Mouse (Mus musculus): ENCODE measurements around the gene Gtf3c4. TPM values are rescaled to one million over a fixed set of nuclear protein-coding genes. Genes with fewer than 3 reads are reported as not detected.

The Gtf3c4 gene
- 3.9 and 4.3 TPM in 2 replicates for polyA plus RNA-seq (2015; fragmentation: Nextera tagmentation; extraction: Ambion mirVana)

- WGBS (ENCODE audit: insufficient replicate concordance), result under 1% methylated on average over 63 of the region's 63 CpGs
- H3K36me3 ChIP-seq (ENCODE audit: control insufficient read depth, insufficient read depth), result no peaks in the 10 kb centered on the region
- H3K4me3 ChIP-seq (ENCODE audit: low read depth, low read length), result peak within 1 kb of the TSS; percentile 96
- H3K4me2 ChIP-seq (ENCODE audit: low read depth, low read length), result peak within 1 kb of the TSS; percentile 74
- H3K27me3 ChIP-seq (ENCODE audit: control insufficient read depth, insufficient read depth, low read depth, low read length), result no peaks in the 10 kb centered on the region
- peak within 1 kb of the TSS; percentile 82 for H3K27ac ChIP-seq (ENCODE audit: low read length)
- ATAC-seq (ENCODE audit: low read depth), result peak; percentile 94
- H3K9me3 ChIP-seq (replicated peaks; ENCODE audit: control insufficient read depth, low read length), result no peaks in the 10 kb centered on the region
- peak within 1 kb of the TSS; percentile 87 for H3K9ac ChIP-seq (ENCODE audit: low read depth, low read length)
- peaks cover 28% of the 10 kb centered on the region for H3K4me1 ChIP-seq (ENCODE audit: control insufficient read depth, low read depth, low read length)
Observed at GRCm38 (mm10) chr2:28840222-28840951, at the start of gene Gtf3c4, which contains the start of gene Ddx31. TSS of gene Gtf3c4 (minus strand) at chr2:28840360. TSS of gene Ddx31 (plus strand) at chr2:28840406.

DNA sequence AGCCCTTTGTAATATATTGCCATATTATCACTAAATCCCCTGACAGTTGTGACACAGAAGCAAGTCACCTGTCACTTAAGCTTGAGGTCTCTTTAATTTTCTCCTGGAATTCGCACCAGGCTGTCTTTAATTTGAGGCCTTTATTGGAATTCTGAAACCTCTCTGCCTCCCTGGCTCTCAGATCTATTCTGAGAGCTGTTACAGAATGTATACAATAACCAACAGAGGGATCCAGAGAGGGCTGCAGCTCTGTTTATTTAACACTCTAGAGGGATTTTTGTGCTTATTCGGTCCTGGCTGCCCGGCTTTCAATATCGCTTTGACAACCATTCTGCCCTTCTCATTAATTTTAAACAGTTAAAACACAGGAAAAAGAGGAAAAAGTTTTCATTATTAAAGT is 44.8 kb upstream of the Gtf3c4 start:
- no peak for ATAC-seq (ENCODE audit: low read depth)
- Histone ChIP-seq H3K27ac (ENCODE audit: low read length) (no peak overlapping the region), H3K36me3 (ENCODE audit: control insufficient read depth, insufficient read depth) (peaks cover 3% of the 10 kb centered on the region; the same call in 1 of the 2 replicates), H3K4me2 (ENCODE audit: low read depth, low read length) (no peak overlapping the region), H3K27me3 (ENCODE audit: control insufficient read depth, insufficient read depth, low read depth, low read length) (no peaks in the 10 kb centered on the region), H3K4me3 (ENCODE audit: low read depth, low read length) (no peak overlapping the region), H3K4me1 (ENCODE audit: control insufficient read depth, low read depth, low read length) (no peaks in the 10 kb centered on the region), H3K9me3 (replicated peaks; ENCODE audit: control insufficient read depth, low read length) (no peaks in the 10 kb centered on the region), H3K9ac (ENCODE audit: low read depth, low read length) (no peak overlapping the region)
- WGBS (ENCODE audit: insufficient replicate concordance), result 82% methylated on average over 4 of the region's 4 CpGs

- Histone ChIP-seq H3K27ac (ENCODE audit: low read length) (no peak overlapping the region), H3K9me3 (replicated peaks; ENCODE audit: control insufficient read depth, low read length) (no peaks in the 10 kb centered on the region), H3K9ac (ENCODE audit: low read depth, low read length) (no peak overlapping the region), H3K4me3 (ENCODE audit: low read depth, low read length) (no peak overlapping the region), H3K27me3 (ENCODE audit: control insufficient read depth, insufficient read depth, low read depth, low read length) (no peaks in the 10 kb centered on the region), H3K4me2 (ENCODE audit: low read depth, low read length) (no peak overlapping the region), H3K36me3 (ENCODE audit: control insufficient read depth, insufficient read depth) (peaks cover 3% of the 10 kb centered on the region; the same call in 1 of the 2 replicates), H3K4me1 (ENCODE audit: control insufficient read depth, low read depth, low read length) (no peaks in the 10 kb centered on the region)
- 82% methylated on average over 6 of the region's 6 CpGs for WGBS (ENCODE audit: insufficient replicate concordance)
- no peak for ATAC-seq (ENCODE audit: low read depth)
Observed at GRCm38 (mm10) chr2:28882826-28883485, 42.8 kb upstream of the Gtf3c4 start.

DNA sequence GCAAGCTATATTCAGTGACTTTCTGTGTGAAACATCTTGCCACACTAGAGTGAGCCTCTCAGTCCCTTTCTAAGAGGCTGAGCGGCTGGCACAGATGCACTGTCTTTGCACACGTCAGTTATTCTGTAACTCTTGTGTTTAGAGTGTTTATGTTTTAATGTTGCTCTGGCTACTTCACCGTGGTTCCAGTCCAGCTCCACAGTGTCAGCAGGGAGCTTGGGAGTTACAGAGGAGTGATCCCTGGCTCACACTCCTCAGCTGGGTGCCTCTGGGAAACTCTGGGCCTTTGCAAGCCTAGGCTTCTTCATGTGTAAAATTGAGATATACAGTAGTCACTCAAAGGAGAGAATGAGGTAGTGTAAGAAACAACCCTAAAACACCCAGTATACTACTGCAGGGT is 41.9 kb upstream of the Gtf3c4 start:
- WGBS (ENCODE audit: insufficient replicate concordance), result 77% methylated on average over 3 of the region's 3 CpGs
- Histone ChIP-seq H3K4me1 (ENCODE audit: control insufficient read depth, low read depth, low read length) (no peaks in the 10 kb centered on the region), H3K4me3 (ENCODE audit: low read depth, low read length) (no peak overlapping the region), H3K4me2 (ENCODE audit: low read depth, low read length) (no peak overlapping the region), H3K9ac (ENCODE audit: low read depth, low read length) (no peak overlapping the region), H3K27me3 (ENCODE audit: control insufficient read depth, insufficient read depth, low read depth, low read length) (no peaks in the 10 kb centered on the region), H3K9me3 (replicated peaks; ENCODE audit: control insufficient read depth, low read length) (no peaks in the 10 kb centered on the region), H3K27ac (ENCODE audit: low read length) (no peak overlapping the region), H3K36me3 (ENCODE audit: control insufficient read depth, insufficient read depth) (peaks cover 3% of the 10 kb centered on the region; the same call in 1 of the 2 replicates)
- ATAC-seq (ENCODE audit: low read depth), result no peak

GRCm38 (mm10) chr2:28881275-28881674 is 41.1 kb upstream of the Gtf3c4 start:
- H3K4me2 ChIP-seq (ENCODE audit: low read depth, low read length), result no peak overlapping the region
- H3K9me3 ChIP-seq (replicated peaks; ENCODE audit: control insufficient read depth, low read length), result no peaks in the 10 kb centered on the region
- peaks cover 3% of the 10 kb centered on the region; the same call in 1 of the 2 replicates for H3K36me3 ChIP-seq (ENCODE audit: control insufficient read depth, insufficient read depth)
- no peak overlapping the region for H3K4me3 ChIP-seq (ENCODE audit: low read depth, low read length)
- H3K9ac ChIP-seq (ENCODE audit: low read depth, low read length), result no peak overlapping the region
- no peak overlapping the region for H3K27ac ChIP-seq (ENCODE audit: low read length)
- no peaks in the 10 kb centered on the region for H3K27me3 ChIP-seq (ENCODE audit: control insufficient read depth, insufficient read depth, low read depth, low read length)
- no peak for ATAC-seq (ENCODE audit: low read depth)
- no peaks in the 10 kb centered on the region for H3K4me1 ChIP-seq (ENCODE audit: control insufficient read depth, low read depth, low read length)
- 79% methylated on average over 3 of the region's 3 CpGs for WGBS (ENCODE audit: insufficient replicate concordance)

DNA sequence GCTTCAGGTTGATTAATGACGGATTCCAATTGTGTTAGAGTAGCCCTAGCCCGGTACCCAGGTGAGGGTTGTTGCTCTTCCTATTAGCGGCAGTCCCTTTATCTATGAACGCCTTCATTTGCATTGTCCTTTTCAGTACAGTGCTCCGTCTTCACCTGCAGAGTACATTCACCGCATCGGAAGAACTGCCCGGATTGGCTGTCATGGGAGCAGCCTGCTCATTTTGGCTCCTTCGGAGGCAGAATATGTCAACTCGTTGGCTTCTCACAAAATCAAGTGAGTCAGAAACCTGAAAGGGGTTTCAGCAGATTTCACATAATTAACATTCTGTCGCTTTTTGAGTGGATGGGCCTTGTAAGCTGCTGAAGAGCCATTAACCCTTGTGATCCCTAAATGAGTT is 35.4 kb upstream of the Gtf3c4 start:
- Histone ChIP-seq H3K9ac (ENCODE audit: low read depth, low read length) (no peak overlapping the region), H3K27me3 (ENCODE audit: control insufficient read depth, insufficient read depth, low read depth, low read length) (no peaks in the 10 kb centered on the region), H3K27ac (ENCODE audit: low read length) (no peak overlapping the region), H3K4me1 (ENCODE audit: control insufficient read depth, low read depth, low read length) (no peaks in the 10 kb centered on the region), H3K9me3 (replicated peaks; ENCODE audit: control insufficient read depth, low read length) (no peaks in the 10 kb centered on the region), H3K4me3 (ENCODE audit: low read depth, low read length) (no peak overlapping the region), H3K36me3 (ENCODE audit: control insufficient read depth, insufficient read depth) (no peaks in the 10 kb centered on the region), H3K4me2 (ENCODE audit: low read depth, low read length) (no peak overlapping the region)
- ATAC-seq (ENCODE audit: low read depth), result no peak
- WGBS (ENCODE audit: insufficient replicate concordance), result 79% methylated on average over 11 of the region's 11 CpGs

DNA sequence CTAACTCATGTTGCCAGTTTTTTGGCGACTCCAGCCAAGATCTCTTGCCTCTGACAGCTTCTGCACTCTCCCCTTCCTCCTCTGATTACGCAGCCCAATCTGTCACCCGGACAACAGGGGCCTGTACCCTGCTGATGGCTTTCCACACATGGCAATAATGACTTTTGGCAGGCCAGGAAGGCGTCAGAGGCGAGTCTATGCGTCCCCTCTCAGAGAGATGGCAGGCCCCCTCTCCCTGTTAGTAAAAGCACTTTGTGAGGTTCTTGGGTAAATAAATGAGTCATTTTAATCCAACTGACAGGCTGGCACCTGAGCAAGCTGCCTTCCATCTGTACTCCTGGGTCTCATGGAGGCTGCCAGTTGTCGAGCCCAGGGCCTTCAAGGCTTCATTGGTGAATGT is 27.3 kb upstream of the Gtf3c4 start:
- Histone ChIP-seq H3K27ac (ENCODE audit: low read length) (no peak overlapping the region), H3K4me3 (ENCODE audit: low read depth, low read length) (no peak overlapping the region), H3K27me3 (ENCODE audit: control insufficient read depth, insufficient read depth, low read depth, low read length) (no peaks in the 10 kb centered on the region), H3K36me3 (ENCODE audit: control insufficient read depth, insufficient read depth) (peaks cover 3% of the 10 kb centered on the region; the same call in 1 of the 2 replicates), H3K9me3 (replicated peaks; ENCODE audit: control insufficient read depth, low read length) (no peaks in the 10 kb centered on the region), H3K4me1 (ENCODE audit: control insufficient read depth, low read depth, low read length) (no peaks in the 10 kb centered on the region), H3K9ac (ENCODE audit: low read depth, low read length) (no peak overlapping the region), H3K4me2 (ENCODE audit: low read depth, low read length) (no peak overlapping the region)
- 70% methylated on average over 7 of the region's 7 CpGs for WGBS (ENCODE audit: insufficient replicate concordance)
- ATAC-seq (ENCODE audit: low read depth), result no peak

DNA sequence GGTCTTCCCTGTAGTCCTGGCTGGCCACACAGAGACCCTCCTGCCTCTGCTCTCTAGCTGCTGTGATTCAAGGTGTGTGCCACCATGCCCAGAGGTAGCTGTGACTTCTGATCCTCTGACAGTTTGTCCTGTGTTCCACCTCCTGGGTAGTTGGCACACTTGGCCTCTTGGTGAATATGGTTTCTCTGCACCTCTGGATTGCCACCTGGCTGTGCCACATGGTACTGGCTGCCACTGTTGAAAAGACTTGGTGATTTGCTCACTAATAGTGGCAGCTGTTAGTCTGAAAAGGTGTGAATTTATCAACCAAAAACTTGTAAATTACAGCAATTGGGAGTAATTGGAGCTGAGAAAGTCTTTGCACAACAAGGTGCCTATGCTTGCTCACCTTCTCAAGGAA is 23.7 kb upstream of the Gtf3c4 start:
- no peak overlapping the region for H3K9ac ChIP-seq (ENCODE audit: low read depth, low read length)
- no peak for ATAC-seq (ENCODE audit: low read depth)

More for the DNA sequence above, 23.7 kb upstream of the Gtf3c4 start:
- Histone ChIP-seq H3K36me3 (ENCODE audit: control insufficient read depth, insufficient read depth) (peaks cover 4% of the 10 kb centered on the region; the same call in 1 of the 2 replicates), H3K4me3 (ENCODE audit: low read depth, low read length) (no peak overlapping the region), H3K9me3 (replicated peaks; ENCODE audit: control insufficient read depth, low read length) (no peaks in the 10 kb centered on the region), H3K4me1 (ENCODE audit: control insufficient read depth, low read depth, low read length) (no peaks in the 10 kb centered on the region), H3K27me3 (ENCODE audit: control insufficient read depth, insufficient read depth, low read depth, low read length) (no peaks in the 10 kb centered on the region), H3K27ac (ENCODE audit: low read length) (no peak overlapping the region), H3K4me2 (ENCODE audit: low read depth, low read length) (no peak overlapping the region)

Measured in liver, embryonic 16.5 days (tissue).